Mouse (Mus musculus): Measurements from ENCODE around the gene Efcab11.

DNA sequence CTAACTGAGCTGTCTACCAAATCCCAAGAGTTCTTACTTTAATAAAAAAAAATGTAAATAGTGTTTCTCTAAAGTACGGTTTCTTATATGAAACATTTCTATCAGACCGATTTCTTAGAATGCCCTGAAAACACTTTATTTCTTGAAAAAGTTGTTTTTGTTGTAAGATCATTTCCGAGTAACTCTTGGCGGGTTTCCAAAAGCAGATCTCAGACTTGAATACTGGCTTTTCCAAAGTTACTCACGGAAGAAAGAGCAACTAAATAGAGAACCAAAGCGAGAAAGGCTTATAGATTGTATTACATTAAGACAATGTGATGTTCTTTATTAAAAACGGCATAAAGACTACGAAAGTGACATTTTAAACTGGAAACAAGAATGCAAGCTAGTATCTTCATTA lies 160.4 kb downstream of the Efcab11 start:
- TF ChIP-seq CTCF (IDR thresholded peaks at IDR 0.05; ENCODE audit: insufficient read depth, low read length), result no peak
- TF ChIP-seq POLR2A (IDR thresholded peaks at IDR 0.05; ENCODE audit: borderline replicate concordance, extremely low read depth, low read depth, low read length), result no peak

Data from lung, adult 2 months (tissue).